Mouse (Mus musculus) E14TG2a.4 (cell line): ENCODE results near the gene Tead1.

ENCODE experiments used
- CTCF ChIP-seq: conservative IDR thresholded peaks from 2 replicates; pipeline ENCODE4 v1.5.1; 2014; ENCODE audit warnings: low read length
- NANOG ChIP-seq: IDR thresholded peaks from 2 replicates; pipeline ENCODE4 v1.6.1; 2014; ENCODE audit warnings: borderline replicate concordance, low read length, mixed read lengths
- POU5F1 ChIP-seq: IDR thresholded peaks from 2 replicates; pipeline ENCODE4 v1.6.1; 2014; ENCODE audit warnings: low read length, borderline replicate concordance

DNA sequence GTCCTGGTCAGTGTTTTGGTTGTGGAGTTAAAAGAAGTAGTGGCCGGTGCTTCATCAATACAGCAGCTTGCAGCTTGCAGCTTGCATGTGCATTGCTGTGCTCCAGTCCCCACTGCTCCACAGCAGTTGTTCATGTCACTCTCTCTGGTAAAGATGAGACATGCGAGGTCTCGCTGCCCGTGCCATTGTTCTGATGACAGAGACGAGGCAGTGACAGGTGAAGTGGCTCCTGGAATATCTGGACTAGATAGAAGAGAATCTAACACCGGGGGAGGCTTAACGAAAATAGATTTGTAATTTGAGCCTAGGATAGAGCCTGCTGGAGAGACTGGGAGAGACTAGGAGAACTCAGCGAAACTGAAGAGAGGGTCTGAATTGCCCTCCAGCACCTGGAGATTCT lies 206.4 kb downstream of the Tead1 start:
- TF ChIP-seq CTCF (no peak), NANOG (no peak), POU5F1 (no peak)
